Mouse (Mus musculus) B cell, adult 2 months (primary cell): Measurements from ENCODE around the gene Slc4a1.

ENCODE experiments used
- DNase-seq, 2 experiments: peaks; one replicate each; pipeline ENCODE4 v3.0.0; 2022

The Slc4a1 gene

DNA sequence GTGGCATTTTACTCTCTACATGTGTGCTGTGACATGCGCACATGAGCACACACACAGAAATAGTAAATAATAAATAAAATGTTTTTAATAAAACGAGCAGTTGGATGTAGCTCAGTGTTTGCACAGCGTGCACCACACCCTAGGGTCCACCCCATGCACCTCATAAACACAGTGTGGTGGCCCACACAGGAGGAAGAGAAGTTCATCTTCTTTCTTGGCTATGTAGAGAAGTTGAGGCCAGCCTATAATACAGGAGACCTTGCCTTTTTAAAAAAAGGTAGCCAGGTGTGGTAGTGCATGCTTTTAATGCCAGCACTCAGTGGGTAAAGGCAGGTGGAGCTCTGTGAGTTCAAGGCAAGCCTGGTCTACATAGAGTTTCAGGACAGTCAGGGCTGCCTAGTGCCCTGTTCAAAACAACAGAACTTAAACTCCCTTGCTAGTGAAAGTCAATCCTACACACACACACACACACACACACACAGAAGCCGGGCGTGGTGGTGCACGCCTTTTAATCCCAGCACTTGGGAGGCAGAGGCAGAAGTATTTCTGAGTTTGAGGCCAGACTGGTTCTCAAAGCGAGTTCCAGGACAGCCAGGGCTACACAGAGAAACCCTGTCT is 8.2 kb upstream of the Slc4a1 start:
- DNase-seq = no peak

GRCm38 (mm10) chr11:102373646-102374045 is 7.6 kb upstream of the Slc4a1 start:
- DNase-seq = no peak

- DNase-seq = no peak
These were observed 6.9 kb upstream of the Slc4a1 start for GRCm38 (mm10) chr11:102372936-102373335.

GRCm38 (mm10) chr11:102371926-102372685 is 6.1 kb upstream of the Slc4a1 start:
- no peak for DNase-seq

- DNase-seq = no peak
These were observed 4.3 kb upstream of the Slc4a1 start for GRCm38 (mm10) chr11:102370285-102370684.

- no peak for DNase-seq
These were observed 3.3 kb upstream of the Slc4a1 start for GRCm38 (mm10) chr11:102369263-102369662.

- DNase-seq = no peak
These were observed 2.3 kb upstream of the Slc4a1 start for GRCm38 (mm10) chr11:102368347-102368746.

DNA sequence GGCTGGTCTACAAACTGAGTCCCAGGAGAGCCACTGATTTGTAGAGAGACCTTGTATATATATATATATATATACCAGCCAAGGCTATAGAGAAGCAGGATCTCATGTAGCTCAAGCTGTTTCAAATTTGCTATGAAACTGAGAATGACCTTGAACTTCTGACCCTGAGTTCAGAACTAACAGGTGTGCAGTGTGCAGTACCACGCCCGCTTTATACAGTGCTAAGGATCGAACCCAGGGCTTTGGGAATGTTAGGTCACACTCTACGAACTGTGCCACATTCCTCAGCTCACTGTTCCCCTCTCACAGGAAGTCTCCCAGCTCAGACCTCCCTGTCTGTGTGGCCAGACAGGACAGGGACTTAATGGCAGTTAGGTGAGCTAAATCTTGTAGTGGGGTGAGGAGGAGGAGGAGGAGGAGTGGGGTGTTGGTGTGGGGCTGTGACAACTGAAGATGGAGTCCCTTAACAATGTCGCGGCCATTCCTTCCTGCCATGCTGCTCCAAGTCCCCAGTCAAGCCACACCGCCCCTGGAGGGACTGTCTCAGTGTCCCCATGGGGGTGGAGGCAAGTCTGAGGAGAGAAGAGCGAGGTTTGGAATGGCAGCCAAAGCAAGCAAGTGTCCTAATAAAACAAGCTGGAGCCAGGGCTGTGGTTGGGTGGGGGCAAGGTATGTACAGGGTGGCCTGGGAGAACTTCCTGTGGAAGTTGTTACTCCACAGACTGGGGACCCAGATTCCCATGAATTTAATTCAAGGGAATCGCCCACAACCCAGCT is 1.7 kb upstream of the Slc4a1 start:
- no peak for DNase-seq

DNA sequence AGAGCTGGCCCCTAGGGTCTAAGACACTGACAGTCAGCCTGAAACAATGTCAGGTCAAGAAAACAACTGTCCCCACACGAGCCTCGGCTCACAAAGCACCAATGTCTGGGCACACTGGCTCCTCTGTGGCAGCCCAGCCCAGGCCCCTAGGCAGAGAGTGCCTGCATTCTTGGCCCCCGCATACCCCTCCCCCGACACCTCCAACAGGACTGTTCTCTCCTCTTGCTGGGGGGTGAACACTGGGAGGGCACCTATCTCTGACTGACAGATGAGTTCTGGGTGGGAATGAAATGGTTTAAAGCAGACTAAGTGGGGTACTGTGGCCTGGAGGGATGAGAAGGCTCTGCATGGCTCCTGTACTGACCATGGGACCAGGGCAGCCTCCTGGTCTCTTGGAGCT is 304 bp downstream of the Slc4a1 start:
- DNase-seq = no peak

DNA sequence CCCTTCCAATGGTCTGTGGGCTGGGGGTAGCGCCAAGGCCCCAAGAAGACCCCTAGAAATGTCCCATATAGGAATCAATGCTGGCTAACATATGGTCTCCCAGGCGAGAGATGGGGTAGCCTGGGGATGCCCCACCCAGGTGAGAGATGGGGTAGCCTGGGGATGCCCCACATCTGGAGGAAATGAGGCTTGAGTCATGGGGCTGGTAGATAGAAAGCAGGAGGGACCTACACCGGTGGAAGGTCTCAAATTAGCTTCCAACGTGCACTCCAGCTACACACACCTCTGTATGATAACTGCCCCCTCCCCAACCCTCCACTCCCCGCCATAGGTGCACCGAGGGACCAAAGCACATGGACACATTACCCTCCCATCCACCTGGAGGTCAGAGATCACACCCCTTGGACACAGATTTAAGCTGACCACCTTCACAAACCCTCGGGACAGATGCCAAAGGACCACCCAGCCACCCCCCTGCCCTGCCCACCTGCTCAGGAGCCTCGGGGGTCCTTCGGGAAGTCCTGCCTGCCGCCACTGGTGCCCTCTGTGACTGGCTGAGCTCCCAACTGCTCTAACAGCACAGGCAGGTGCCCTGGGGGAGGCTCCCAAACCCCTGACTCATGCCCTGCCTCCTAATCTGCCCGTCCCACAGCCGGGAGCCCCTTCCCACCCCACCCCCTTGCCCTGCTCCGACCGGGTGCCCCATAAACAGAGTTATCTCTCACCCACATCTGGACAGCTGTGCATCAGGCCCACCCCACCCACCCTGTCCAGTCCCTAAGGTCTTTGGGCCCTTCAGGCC is 1.2 kb downstream of the Slc4a1 start:
- no peak for DNase-seq

GRCm38 (mm10) chr11:102363623-102364022 is 2.4 kb downstream of the Slc4a1 start:
- DNase-seq = no peak

DNA sequence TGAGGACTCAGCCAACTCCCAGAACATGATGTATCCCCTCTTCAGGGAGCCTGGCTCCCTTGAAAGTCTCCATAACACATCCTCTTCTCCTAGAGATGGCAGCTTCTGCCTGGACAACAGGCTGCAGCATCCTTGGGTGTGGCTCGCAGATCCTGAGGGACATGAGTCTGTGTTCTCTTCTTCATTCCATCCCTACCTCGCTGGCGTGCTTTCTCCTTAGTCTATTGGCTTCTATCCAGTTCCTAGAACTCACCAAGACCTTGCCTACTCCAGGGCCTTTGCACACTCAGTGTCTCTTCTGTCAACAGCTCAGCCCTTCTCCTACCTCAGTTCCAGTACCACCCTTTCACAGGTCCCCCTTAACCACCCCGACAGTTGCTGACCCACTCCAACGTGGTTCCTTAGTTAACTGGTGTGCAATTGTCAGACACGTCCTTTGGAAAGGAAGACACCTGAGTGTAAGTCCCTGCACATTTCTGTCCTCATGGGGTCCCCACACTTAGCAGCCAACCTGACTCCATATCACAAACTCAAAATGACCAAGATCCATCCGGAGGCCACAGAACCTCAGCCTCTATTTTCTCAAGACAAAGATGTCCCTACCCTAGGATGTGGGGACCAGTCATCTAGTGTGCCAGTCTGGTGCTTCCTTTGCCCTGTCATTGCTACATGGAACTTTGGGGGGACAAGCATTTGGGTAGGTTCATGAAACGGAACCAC is 4.1 kb downstream of the Slc4a1 start:
- no peak for DNase-seq

GRCm38 (mm10) chr11:102358365-102358764 is 7.6 kb downstream of the Slc4a1 start:
- no peak for DNase-seq

GRCm38 (mm10) chr11:102356636-102357350 is 9.2 kb downstream of the Slc4a1 start:
- no peak for DNase-seq

GRCm38 (mm10) chr11:102356190-102356589 is 9.8 kb downstream of the Slc4a1 start:
- no peak for DNase-seq

DNA sequence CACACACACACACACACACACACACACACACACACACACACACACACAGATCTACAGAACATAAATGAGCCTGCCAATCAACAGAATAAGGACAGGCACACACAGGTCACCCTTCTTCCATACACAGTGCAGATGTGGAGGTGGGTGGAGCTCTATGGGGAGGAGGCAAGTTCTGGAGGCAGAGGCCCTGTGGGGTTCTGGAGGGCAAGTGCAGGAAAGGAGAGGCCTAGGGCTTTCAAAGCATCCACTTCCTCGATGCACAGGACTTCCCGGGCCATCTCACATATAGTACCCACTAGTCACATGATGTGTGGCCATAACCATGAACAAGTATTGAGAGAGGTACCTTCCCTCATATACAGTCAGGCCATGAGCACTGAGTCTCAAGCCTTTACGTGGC is 10.5 kb downstream of the Slc4a1 start:
- DNase-seq = no peak

DNA sequence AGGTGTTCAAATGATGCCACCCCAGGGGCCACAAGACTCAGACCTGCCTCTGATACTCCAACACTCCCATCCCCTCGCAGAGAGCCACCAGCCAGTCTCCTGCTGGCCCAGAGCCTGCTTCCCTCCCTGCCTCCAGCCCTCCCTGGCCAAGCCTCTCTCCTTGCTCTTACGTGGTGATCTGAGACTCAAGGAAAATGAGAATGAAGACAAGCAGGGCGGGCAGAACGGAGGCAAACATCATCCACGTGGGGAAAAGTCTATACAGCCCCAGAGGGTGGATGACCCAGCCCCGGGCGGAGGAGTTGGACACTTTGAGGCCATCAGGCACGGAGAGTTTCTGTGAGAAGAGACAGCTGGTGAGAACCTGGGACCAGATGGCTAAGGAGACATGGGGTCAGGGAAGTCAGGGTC is 13.0 kb downstream of the Slc4a1 start:
- DNase-seq = no peak

GRCm38 (mm10) chr11:102352378-102352777 is 13.6 kb downstream of the Slc4a1 start:
- DNase-seq = no peak

- DNase-seq = no peak
These were observed 15.0 kb downstream of the Slc4a1 start for GRCm38 (mm10) chr11:102350981-102351523.

GRCm38 (mm10) chr11:102350416-102350815 is 15.6 kb downstream of the Slc4a1 start:
- no peak for DNase-seq
